Mouse (Mus musculus) olfactory bulb, adult 2 months (tissue): ENCODE results near the gene Cyp11a1.

ENCODE experiments used
- CTCF ChIP-seq: fragments of 200-500 bp; IDR thresholded peaks from 2 replicates; pipeline ENCODE4 v1.5.1; 2012; ENCODE audit warnings: low read depth, mild to moderate bottlenecking, low read length, moderate library complexity; ENCODE audit not compliant: insufficient read depth
- POLR2A ChIP-seq: fragments of 200-500 bp; IDR thresholded peaks from 2 replicates; pipeline ENCODE4 v1.6.1; 2012; ENCODE audit warnings: mild to moderate bottlenecking, low read depth, low read length, moderate library complexity; ENCODE audit not compliant: insufficient read depth

DNA sequence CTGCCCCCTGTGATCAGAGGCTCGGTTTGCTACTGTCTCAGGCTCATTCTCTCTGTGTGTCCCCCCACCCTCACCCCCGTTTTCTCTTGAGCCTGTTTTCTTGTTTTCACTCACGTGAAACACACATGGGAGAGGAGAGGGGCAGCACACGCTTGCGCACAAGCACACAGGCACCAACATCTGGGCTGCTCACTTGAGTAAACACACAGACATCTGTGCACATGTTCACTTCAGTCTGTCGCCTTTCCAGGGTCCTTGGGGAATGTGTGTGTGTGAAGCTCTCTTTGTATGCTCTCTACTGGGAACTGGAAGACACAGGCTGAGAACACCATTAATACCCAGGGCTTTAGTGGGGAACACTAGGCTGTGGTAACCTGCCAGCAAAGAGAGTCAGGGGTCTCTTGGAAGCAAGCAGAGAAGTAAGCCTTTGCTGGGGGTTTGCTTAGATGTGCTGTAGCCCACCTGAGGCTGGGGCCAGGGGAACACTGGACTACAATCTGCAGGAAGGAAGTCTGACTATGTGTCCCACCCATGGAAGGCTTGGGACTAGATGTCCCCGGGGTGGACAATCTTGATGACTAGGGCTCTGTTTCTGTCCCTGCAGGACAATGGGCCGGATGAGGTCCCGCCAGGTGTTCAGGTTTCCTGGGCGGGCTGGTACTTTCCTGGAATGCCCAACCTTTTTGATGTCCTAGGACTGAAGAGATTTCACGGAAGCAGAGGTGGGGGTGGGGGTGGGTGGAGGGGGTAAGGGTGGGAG, 36.3 kb upstream of the Cyp11a1 start:
- TF ChIP-seq CTCF = no peak
- TF ChIP-seq POLR2A = no peak
